Mouse (Mus musculus) urinary bladder, postnatal 10 days (tissue): ENCODE results near the gene Ppm1h.

Experiments
- DNase-seq: peaks from one replicate; pipeline ENCODE4 v3.0.0; 2022; ENCODE audit warnings: low spot score

The Ppm1h gene

GRCm38 (mm10) chr10:122770337-122770736, 91.8 kb downstream of the Ppm1h start:
- DNase-seq, result no peak

- DNase-seq, result no peak
Measured at GRCm38 (mm10) chr10:122770987-122771386, 92.4 kb downstream of the Ppm1h start.

- no peak for DNase-seq
Measured at GRCm38 (mm10) chr10:122774169-122774568, 95.6 kb downstream of the Ppm1h start.

- DNase-seq, result no peak
Measured at GRCm38 (mm10) chr10:122777436-122777835, 98.9 kb downstream of the Ppm1h start.

GRCm38 (mm10) chr10:122777939-122778655, 99.5 kb downstream of the Ppm1h start:
- DNase-seq, result no peak

- DNase-seq, result no peak
Measured at GRCm38 (mm10) chr10:122779351-122779750, 100.8 kb downstream of the Ppm1h start.

GRCm38 (mm10) chr10:122782755-122783154, 104.2 kb downstream of the Ppm1h start:
- no peak for DNase-seq

GRCm38 (mm10) chr10:122789648-122790170, 111.1 kb downstream of the Ppm1h start:
- no peak for DNase-seq

- DNase-seq, result no peak
Measured at GRCm38 (mm10) chr10:122792021-122792966, 113.7 kb downstream of the Ppm1h start.

GRCm38 (mm10) chr10:122793193-122793592, 114.6 kb downstream of the Ppm1h start:
- DNase-seq, result no peak

GRCm38 (mm10) chr10:122794187-122794850, 115.8 kb downstream of the Ppm1h start:
- no peak for DNase-seq

GRCm38 (mm10) chr10:122797955-122798354, 119.4 kb downstream of the Ppm1h start:
- DNase-seq, result no peak

- no peak for DNase-seq
Measured at GRCm38 (mm10) chr10:122800003-122800731, 121.6 kb downstream of the Ppm1h start.

- DNase-seq, result no peak
Measured at GRCm38 (mm10) chr10:122800732-122801110, 122.2 kb downstream of the Ppm1h start.

- DNase-seq, result no peak
Measured at GRCm38 (mm10) chr10:122802218-122802617, 123.7 kb downstream of the Ppm1h start.

- DNase-seq, result no peak
Measured at GRCm38 (mm10) chr10:122802901-122803300, 124.3 kb downstream of the Ppm1h start.

GRCm38 (mm10) chr10:122803906-122804305, 125.3 kb downstream of the Ppm1h start:
- DNase-seq, result peak; percentile 51

- no peak for DNase-seq
Measured at GRCm38 (mm10) chr10:122805866-122806265, 127.3 kb downstream of the Ppm1h start.

GRCm38 (mm10) chr10:122807127-122808105, 128.9 kb downstream of the Ppm1h start:
- DNase-seq, result no peak

GRCm38 (mm10) chr10:122808186-122808585, 129.6 kb downstream of the Ppm1h start:
- no peak for DNase-seq
